Mouse (Mus musculus) forebrain, embryonic 12.5 days (tissue): ENCODE data around the gene Haus8. TPM values are rescaled to one million over a fixed set of nuclear protein-coding genes. Genes with fewer than 3 reads are reported as not detected.
"Not testable (repeated sequence)": the region's sequence is repeated elsewhere in the genome, so short reads cannot be mapped to it uniquely, and the experiment has no call there.

ENCODE experiments used
- ATAC-seq: fragments of 200-750 bp; cut with Nextera tagmentation; 2 replicates; pipeline ENCODE4 v1.8.0; 2017; ENCODE audit warnings: moderate TSS enrichment; ENCODE audit not compliant: low FRiP score
- H3K27ac ChIP-seq: fragments of 300-500 bp; sonication (generic); 2 replicates; pipeline ENCODE4 v1.5.1; 2016; ENCODE audit warnings: mild to moderate bottlenecking
- H3K27me3 ChIP-seq: fragments of 300-500 bp; sonication (generic); 2 replicates; pipeline ENCODE4 v1.6.1; 2016; ENCODE audit warnings: mild to moderate bottlenecking
- H3K36me3 ChIP-seq: fragments of 300-500 bp; sonication (generic); replicated peaks from 2 replicates; pipeline ENCODE4 v1.6.1; 2016; ENCODE audit warnings: mild to moderate bottlenecking
- H3K4me1 ChIP-seq: fragments of 300-500 bp; sonication (generic); 2 replicates; pipeline ENCODE4 v1.6.1; 2016
- H3K4me2 ChIP-seq: fragments of 300-500 bp; sonication (generic); 2 replicates; pipeline ENCODE4 v1.6.1; 2016; ENCODE audit warnings: mild to moderate bottlenecking, moderate library complexity
- H3K4me3 ChIP-seq: fragments of 300-500 bp; sonication (generic); replicated peaks from 2 replicates; pipeline ENCODE4 v1.5.1; 2016; ENCODE audit warnings: mild to moderate bottlenecking
- H3K9ac ChIP-seq: fragments of 300-500 bp; sonication (generic); 2 replicates; pipeline ENCODE4 v1.6.1; 2016; ENCODE audit warnings: mild to moderate bottlenecking
- H3K9me3 ChIP-seq: fragments of 300-500 bp; sonication (generic); 2 replicates; pipeline ENCODE4 v1.6.1; 2016
- WGBS: fragments of 180-500 bp; shearing (Covaris S2); methylation state at CpG from one replicate; pipeline ENCODE4 v1.1.7; 2016; 5-methylcytosine and 5-hydroxymethylcytosine counted together
- polyA plus RNA-seq: library from polyadenylated mRNA; unstranded; fragments of >200 nt; fragmentation: Nextera tagmentation; extraction: Ambion mirVana; gene quantifications from 2 replicates; pipeline ENCODE4 v1.2.1, GENCODE M21; 2016

The Haus8 gene
- polyA plus RNA-seq, 1 experiment from 2014 or later, result 58.4 TPM

DNA sequence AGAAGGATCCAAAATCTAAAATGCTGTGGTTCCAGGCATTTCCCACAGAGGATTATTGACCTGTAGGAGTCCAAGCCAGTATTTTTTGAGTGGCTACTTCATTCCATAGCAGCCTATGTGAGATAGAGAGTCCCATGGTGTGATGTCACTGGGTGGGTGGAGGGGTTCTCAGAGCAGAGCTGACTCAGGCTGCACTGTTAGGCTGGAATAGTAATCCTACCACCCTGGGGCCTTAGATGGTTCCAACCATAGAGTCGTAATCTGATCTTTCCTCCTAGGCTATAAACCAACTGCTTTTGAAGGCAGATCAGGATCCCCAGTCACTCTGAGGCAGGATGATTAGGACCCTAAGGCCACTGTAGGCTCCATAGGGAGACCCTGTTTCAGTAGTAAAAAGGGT lies 6.7 kb upstream of the Haus8 start:
- not testable (repeated sequence) for H3K4me1 ChIP-seq, ATAC-seq, H3K36me3 ChIP-seq, H3K27me3 ChIP-seq, H3K4me2 ChIP-seq, H3K9me3 ChIP-seq, H3K27ac ChIP-seq, H3K4me3 ChIP-seq, H3K9ac ChIP-seq
- WGBS, result 87% methylated on average over 1 of the region's 1 CpGs

DNA sequence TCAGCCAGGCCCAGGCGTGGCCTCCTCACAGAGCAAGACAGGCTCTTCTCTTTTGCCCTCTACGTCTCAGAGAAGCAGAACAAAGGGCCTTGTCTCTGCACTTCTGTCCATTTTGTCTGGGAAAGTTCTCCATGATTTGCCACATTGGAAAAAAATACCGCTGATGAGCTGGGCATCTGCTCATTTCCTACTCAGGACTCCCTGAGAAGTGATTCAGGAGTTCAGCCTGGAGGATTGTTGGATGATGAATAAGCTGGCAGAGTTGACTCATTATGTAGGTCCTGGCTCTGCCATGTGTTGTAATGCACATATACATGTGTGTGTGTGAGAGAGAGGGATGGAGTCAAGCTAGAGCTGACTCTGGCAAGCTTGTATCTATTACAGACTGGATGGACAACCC lies 3.4 kb upstream of the Haus8 start:
- Histone ChIP-seq H3K9ac (no peak overlapping the region), H3K4me1 (peaks cover 24% of the 10 kb centered on the region), H3K36me3 (no peaks in the 10 kb centered on the region), H3K27ac (no peak overlapping the region), H3K4me3 (no peak overlapping the region), H3K9me3 (no peaks in the 10 kb centered on the region), H3K27me3 (no peaks in the 10 kb centered on the region), H3K4me2 (no peak overlapping the region)
- WGBS, result 84% methylated on average over 3 of the region's 3 CpGs
- no peak for ATAC-seq

DNA sequence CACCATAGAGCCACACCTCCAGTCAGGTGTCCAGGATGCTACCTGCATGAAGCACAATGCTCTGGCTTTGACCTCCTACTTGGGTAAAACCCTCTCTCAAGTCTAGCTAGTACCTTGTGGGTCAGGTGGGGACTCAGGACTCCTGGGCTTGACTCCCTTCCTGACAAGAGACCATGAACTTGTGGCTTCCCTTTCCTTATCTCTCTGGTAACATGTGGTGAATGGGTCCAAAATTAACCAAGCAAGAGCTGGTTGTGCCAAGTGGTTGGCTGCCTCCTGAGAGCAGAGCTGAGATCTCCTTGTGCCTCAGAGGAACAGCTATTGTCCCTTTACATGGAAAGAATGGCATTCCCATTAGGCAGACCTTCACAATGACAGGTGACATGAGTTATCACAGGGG lies 1.7 kb upstream of the Haus8 start:
- no peak for ATAC-seq
- H3K9ac ChIP-seq, result no peak overlapping the region
- no peak overlapping the region for H3K4me2 ChIP-seq
- peaks cover 28% of the 10 kb centered on the region for H3K4me1 ChIP-seq
- no peak overlapping the region for H3K4me3 ChIP-seq
- no peaks in the 10 kb centered on the region for H3K36me3 ChIP-seq
- H3K27ac ChIP-seq, result no peak overlapping the region
- no peaks in the 10 kb centered on the region for H3K27me3 ChIP-seq
- H3K9me3 ChIP-seq, result no peaks in the 10 kb centered on the region

DNA sequence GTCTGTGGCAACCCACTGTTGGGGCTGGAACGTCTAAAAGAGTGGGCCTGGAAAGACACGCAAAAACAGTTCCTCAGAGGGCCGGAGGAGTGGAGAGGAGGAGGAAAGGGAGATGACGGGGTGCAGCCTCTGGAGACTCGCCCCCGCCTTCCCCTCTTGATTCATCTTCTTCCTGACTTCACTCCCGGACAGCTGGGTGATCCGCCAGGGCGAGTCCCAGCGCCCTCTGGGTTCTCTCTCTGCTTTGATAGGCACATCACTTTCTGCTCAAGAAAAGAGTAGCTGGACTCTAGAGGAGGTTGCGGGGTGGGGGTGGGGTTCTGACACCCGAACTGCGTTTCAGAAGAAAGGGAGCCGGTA lies 397 bp upstream of the Haus8 start:
- under 1% methylated on average over 14 of the region's 14 CpGs for WGBS
- H3K36me3 ChIP-seq, result no peaks in the 10 kb centered on the region
- H3K27ac ChIP-seq, result peak overlapping the region; percentile 81
- peaks cover 28% of the 10 kb centered on the region for H3K4me1 ChIP-seq
- peak overlapping the region; percentile 76 for H3K9ac ChIP-seq
- peak overlapping the region; percentile 80 for H3K4me3 ChIP-seq
- H3K27me3 ChIP-seq, result no peaks in the 10 kb centered on the region
- no peak; the same call in none of the 2 replicates for ATAC-seq
- no peaks in the 10 kb centered on the region for H3K9me3 ChIP-seq
- peak overlapping the region; percentile 83 for H3K4me2 ChIP-seq

DNA sequence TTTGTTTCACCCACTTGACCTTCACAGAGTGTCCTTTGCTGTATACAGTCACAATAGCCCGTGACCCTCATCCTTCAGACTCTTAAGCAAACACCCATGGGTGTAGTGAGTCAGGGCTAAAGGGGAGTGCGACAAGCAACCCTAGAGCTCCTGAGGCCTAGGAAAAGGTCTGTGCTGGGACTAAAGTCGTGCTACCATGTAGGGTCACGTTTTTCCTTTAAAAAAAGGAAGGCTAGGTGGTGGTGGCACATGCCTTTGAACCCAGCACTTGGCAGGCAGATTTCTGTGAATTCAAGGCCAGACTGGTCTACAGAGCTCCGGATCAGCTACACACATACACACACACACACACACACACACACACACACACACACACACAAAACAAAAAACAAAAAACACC lies 1.1 kb downstream of the Haus8 start:
- H3K36me3 ChIP-seq, result no peaks in the 10 kb centered on the region
- H3K27me3 ChIP-seq, result no peaks in the 10 kb centered on the region
- 18% methylated on average over 5 of the region's 5 CpGs for WGBS
- peaks cover 28% of the 10 kb centered on the region for H3K4me1 ChIP-seq
- no peaks in the 10 kb centered on the region for H3K9me3 ChIP-seq
- peak overlapping the region; percentile 76 for H3K9ac ChIP-seq
- H3K4me3 ChIP-seq, result peak overlapping the region; percentile 80
- peak overlapping the region; percentile 81 for H3K27ac ChIP-seq
- ATAC-seq, result no peak
- H3K4me2 ChIP-seq, result peak overlapping the region; percentile 83

DNA sequence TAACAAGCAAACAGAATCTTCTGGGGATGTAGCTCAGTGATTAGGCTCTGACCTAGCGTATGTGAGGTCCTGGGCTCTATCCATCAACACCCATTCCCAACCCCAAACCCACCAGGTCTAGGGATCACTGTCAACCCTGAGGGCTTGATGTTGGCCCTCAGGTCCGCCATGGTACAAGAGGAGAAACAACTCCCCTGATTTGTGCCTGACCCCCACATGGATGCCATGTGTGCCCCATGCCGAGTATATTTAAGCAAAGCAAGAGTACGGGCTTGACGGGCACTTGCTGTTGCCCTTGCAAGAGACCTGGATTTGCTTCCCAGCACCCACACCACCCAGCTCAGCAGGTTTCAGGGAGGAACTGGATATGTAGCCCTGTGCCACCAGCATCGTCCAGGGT lies 4.4 kb downstream of the Haus8 start:
- ATAC-seq, result not testable (repeated sequence)

DNA sequence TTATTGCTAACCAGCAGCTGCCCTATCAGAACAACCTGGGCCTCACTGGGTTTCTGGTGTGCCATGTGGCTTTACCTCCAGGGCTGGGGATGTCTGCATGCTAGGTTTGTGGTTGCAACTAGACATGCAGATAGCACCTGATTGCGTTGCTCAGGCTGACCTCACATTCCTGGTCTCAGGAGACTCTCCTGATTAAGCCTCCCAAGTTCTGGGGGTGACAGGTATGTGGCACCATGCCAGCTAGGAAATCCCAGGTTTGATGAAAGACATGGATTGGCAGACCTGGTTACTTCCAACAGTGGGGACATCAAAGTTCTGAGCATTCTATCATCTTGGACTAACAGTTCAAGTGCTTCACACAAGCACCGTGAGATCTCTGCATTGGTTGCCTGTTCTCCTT lies 5.0 kb downstream of the Haus8 start:
- Histone ChIP-seq H3K4me3 (no peak overlapping the region), H3K4me1 (peaks cover 11% of the 10 kb centered on the region), H3K27ac (no peak overlapping the region), H3K9ac (no peak overlapping the region), H3K27me3 (no peaks in the 10 kb centered on the region), H3K36me3 (peaks cover 14% of the 10 kb centered on the region), H3K4me2 (no peak overlapping the region), H3K9me3 (no peaks in the 10 kb centered on the region)
- 96% methylated on average over 2 of the region's 2 CpGs for WGBS
- ATAC-seq, result no peak

More for the DNA sequence above, 4.4 kb downstream of the Haus8 start:
- H3K9ac ChIP-seq, H3K36me3 ChIP-seq, H3K4me3 ChIP-seq, H3K4me2 ChIP-seq, H3K27ac ChIP-seq, H3K27me3 ChIP-seq, H3K9me3 ChIP-seq: not testable (repeated sequence)
- H3K4me1 ChIP-seq, result peaks cover 14% of the 10 kb centered on the region
- 91% methylated on average over 6 of the region's 6 CpGs for WGBS

DNA sequence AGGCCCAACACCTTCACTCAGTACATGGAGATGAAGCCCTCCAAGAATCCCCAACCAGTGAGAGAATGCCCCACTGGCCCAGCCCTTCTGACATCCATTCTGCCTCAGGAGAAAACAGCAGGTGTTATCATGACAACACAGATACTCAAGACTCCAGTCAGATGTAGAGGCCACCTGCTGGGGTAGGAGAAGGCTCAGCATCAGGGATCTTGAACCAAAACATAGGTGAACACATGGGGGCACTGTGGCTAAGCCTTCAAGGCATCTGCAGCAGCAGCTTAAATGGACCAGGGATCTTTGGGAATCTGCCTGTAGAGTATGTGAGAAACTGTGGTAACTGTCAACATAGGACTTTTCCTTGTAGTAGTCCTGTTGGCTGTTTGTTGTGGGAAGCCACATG lies 11.5 kb downstream of the Haus8 start:
- no peaks in the 10 kb centered on the region for H3K9me3 ChIP-seq
- no peak overlapping the region for H3K4me2 ChIP-seq
- no peak overlapping the region for H3K27ac ChIP-seq
- H3K4me1 ChIP-seq, result no peaks in the 10 kb centered on the region
- ATAC-seq, result no peak
- peaks cover 44% of the 10 kb centered on the region for H3K36me3 ChIP-seq
- H3K4me3 ChIP-seq, result no peak overlapping the region
- H3K9ac ChIP-seq, result no peak overlapping the region
- H3K27me3 ChIP-seq, result no peaks in the 10 kb centered on the region

DNA sequence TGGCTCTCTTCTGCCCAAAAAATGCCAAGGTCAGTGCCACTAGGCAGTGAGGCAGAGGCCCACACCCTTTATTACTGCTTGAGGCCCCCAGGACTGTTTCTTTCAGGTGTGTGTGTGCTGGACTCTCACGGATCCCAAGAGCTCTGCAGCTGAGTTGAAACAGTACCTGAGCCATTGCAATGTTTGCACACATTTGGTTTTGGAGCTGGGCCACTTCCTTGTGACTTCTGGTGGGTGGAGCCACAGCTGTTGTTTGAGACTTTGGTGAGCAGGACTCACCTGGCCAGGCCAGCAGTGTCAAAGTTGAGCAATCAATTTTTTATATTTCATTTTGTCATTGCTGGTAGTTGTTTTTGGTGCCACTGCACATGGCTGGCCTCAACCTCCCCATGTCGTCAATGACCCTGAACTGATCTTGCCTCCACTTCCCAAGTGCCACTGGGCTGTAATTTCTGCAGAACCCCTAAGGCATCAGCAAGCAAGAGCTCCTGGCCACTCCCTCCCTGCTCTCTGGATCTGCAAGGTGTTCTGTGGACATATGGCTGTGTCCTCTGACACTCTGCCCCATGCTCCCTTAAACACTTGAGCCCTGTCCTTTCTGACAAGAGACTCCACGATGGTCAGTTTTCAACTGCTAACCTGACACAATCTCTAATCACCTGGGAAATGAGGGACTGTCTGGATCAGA lies 16.0 kb downstream of the Haus8 start:
- H3K27ac ChIP-seq, result no peak overlapping the region
- H3K4me2 ChIP-seq, result no peak overlapping the region
- H3K9me3 ChIP-seq, result no peaks in the 10 kb centered on the region
- H3K4me1 ChIP-seq, result no peaks in the 10 kb centered on the region
- peaks cover 64% of the 10 kb centered on the region for H3K36me3 ChIP-seq
- H3K9ac ChIP-seq, result no peak overlapping the region
- ATAC-seq, result no peak
- WGBS, result 89% methylated on average over 3 of the region's 3 CpGs
- no peak overlapping the region for H3K4me3 ChIP-seq
- H3K27me3 ChIP-seq, result no peaks in the 10 kb centered on the region

DNA sequence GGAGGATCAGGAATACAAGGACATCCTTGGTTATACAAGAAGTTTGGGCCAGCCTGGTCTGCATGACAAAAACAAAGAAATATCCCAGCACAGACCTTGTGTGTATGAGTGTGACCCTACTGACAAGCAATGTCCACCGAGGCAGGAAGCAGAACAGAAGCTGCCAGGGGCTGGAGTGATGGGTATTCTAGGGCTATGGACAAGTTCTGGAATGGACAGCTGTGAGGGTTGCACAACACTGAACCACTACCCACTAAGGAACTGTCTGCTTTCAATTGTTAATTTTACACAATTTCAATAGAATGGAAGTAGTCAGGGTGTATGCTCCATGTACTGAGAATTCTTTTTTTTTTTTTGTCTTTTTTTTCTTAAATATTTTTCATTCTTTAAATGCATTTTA lies 24.5 kb downstream of the Haus8 start:
- 93% methylated on average over 1 of the region's 1 CpGs for WGBS
- H3K4me2 ChIP-seq, result no peak overlapping the region
- ATAC-seq, result no peak
- H3K36me3 ChIP-seq, result peaks cover 23% of the 10 kb centered on the region
- H3K27ac ChIP-seq, result no peak overlapping the region
- no peaks in the 10 kb centered on the region for H3K27me3 ChIP-seq
- H3K4me3 ChIP-seq, result no peak overlapping the region
- H3K4me1 ChIP-seq, result no peaks in the 10 kb centered on the region
- H3K9ac ChIP-seq, result no peak overlapping the region
- H3K9me3 ChIP-seq, result no peaks in the 10 kb centered on the region

DNA sequence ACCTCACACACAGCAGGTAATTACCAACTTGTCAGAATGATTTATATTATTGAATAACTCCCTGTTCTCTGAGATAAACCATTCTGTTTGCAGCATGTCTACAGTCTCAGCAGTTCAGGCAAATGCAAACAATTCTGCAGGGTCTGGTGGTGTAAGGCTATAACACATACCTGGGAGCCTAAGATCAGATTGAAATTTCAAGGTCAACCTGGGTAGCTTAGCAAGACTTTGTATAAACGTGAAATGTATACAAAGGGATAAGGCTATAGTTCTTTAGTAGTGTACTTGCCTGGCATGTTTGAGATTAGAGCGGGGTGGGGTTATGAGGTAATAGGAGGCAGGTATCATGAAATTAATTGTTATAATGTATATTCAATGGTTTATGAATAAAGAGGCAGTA lies 30.0 kb downstream of the Haus8 start:
- Histone ChIP-seq H3K4me2 (no peak overlapping the region), H3K27me3 (no peaks in the 10 kb centered on the region), H3K4me1 (no peaks in the 10 kb centered on the region), H3K4me3 (no peak overlapping the region), H3K27ac (no peak overlapping the region), H3K36me3 (no peaks in the 10 kb centered on the region), H3K9me3 (no peaks in the 10 kb centered on the region), H3K9ac (no peak overlapping the region)
- WGBS, result 79% methylated on average over 2 of the region's 2 CpGs
- ATAC-seq, result no peak

DNA sequence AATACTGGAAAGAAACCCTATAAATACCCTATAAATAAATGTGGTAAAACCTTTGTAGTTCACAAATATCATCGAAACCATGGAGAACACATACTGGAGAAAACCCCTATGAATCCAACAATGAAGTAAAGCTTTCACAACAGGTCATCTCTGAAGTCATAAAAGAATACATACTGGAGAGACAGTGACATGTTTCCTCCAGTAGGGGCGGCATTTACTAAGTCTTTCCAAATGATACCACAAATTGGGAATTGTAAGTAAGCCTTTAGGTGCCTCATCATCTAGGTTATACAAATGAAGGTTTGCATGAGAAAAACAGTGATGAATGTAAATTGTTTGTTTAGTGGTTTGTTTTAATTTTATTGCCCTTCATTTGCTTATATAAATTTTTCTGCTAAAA lies 48.2 kb downstream of the Haus8 start:
- Histone ChIP-seq H3K36me3 (no peaks in the 10 kb centered on the region), H3K4me2 (no peak overlapping the region), H3K27me3 (no peaks in the 10 kb centered on the region), H3K4me3 (no peak overlapping the region), H3K27ac (no peak overlapping the region), H3K4me1 (no peaks in the 10 kb centered on the region), H3K9me3 (no peaks in the 10 kb centered on the region), H3K9ac (no peak overlapping the region)
- no peak for ATAC-seq
- WGBS, result 58% methylated on average over 2 of the region's 2 CpGs

DNA sequence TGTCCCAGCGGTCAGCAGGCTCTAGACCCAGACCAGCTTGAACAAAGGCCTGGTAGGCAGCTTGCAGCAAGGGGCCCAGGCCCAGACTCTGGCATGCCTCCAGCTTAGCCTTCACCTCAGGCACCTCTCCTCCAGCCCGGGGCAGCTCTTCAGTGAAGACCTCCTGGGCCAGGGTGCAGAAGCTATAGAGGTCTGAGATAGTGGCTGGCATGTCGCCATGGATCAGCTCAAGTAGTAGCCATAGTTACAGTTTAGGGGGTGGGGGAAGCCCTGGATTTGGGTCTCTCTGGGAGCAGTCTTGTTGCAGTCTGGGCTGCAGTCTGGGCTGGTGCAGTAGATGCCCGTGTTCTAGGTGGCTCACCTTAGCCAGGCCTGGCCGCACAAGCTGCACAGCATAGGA lies 58.5 kb downstream of the Haus8 start:
- H3K9me3 ChIP-seq, H3K4me3 ChIP-seq, H3K27ac ChIP-seq, H3K27me3 ChIP-seq, H3K36me3 ChIP-seq, ATAC-seq, H3K4me1 ChIP-seq, H3K9ac ChIP-seq, H3K4me2 ChIP-seq: not testable (repeated sequence)
- 91% methylated on average over 4 of the region's 5 CpGs for WGBS
